Mouse (Mus musculus) embryonic fibroblast, embryonic 13.5 days (primary cell): ENCODE data around the gene Tgm6. TPM values are rescaled to one million over a fixed set of nuclear protein-coding genes. Genes with fewer than 3 reads are reported as not detected.

Experiments
- H3K27ac ChIP-seq: 2 replicates; pipeline ENCODE4 v1.5.1; 2012; ENCODE audit warnings: low read length, control low read depth, inconsistent platforms; ENCODE audit not compliant: insufficient read depth
- H3K4me1 ChIP-seq: 2 replicates; pipeline ENCODE4 v1.6.1; 2011; ENCODE audit warnings: low read length; ENCODE audit not compliant: control insufficient read depth, insufficient read depth
- H3K4me3 ChIP-seq: 2 replicates; pipeline ENCODE4 v1.5.1; 2011; ENCODE audit warnings: mild to moderate bottlenecking, control low read depth, low read length; ENCODE audit not compliant: insufficient read depth
- CTCF ChIP-seq: IDR thresholded peaks from 2 replicates; pipeline ENCODE4 v1.5.1; 2011; ENCODE audit warnings: mild to moderate bottlenecking, control low read depth, low read length, moderate library complexity, borderline replicate concordance; ENCODE audit not compliant: insufficient read depth
- POLR2A ChIP-seq: IDR thresholded peaks from 2 replicates; pipeline ENCODE4 v1.6.1; 2011; ENCODE audit warnings: low read depth, mild to moderate bottlenecking, control low read depth, low read length, moderate library complexity
- polyA plus RNA-seq: library from polyadenylated mRNA; stranded (reverse); fragments of >200 nt; gene quantifications from 2 replicates; pipeline ENCODE4 v1.2.4, GENCODE M21; 2011; ENCODE audit warnings: low read depth; ENCODE audit not compliant: missing spikeins, insufficient read length

Tgm6 gene
- not detected in 2 replicates for polyA plus RNA-seq

DNA sequence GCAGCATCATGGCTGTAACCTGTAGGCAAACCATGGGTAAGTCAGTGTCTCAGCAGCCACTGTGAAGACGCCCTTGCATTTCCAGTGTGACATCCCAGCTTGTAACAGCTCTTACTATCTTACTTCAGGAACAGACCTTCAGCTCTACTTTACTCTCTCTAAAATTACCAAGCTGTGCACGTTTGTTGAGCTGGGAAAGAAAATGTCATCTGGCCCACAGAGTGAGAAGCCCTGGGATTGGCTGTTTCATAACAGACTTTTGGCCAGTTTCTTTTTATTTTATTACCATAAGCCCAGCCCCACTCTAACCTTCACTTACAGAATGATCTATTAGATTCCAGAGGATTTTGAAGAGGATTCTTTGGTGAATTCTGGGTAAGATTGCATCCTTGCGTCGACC lies at the start of gene Tgm6:
Tgm6 (plus strand) TSS at position 301 of the 400 bp plus-strand sequence.
- TF ChIP-seq POLR2A: no peak
- no peak for TF ChIP-seq CTCF

DNA sequence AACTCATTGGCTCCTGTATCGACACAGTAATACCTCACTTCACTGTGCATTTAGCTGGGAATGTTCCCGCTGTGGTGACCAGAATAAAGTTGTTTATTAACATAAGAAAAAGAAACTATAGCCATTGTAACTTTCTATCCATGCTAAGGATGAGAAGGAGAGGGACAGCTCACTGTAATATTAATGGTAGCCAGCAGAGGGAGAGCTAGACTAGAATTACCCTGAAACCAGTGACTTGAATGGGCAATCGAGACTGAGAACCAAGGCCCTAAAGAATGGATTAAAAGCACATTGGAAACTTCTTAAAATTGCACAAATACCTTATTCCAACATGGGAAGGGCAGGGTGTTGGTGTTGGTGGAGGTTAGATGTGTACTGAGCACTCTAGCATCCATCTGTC lies 44.0 kb upstream of the Tgm6 start:
- TF ChIP-seq CTCF (no peak), POLR2A (no peak)
- Histone ChIP-seq H3K4me1 (no peaks in the 10 kb centered on the region), H3K27ac (no peak overlapping the region), H3K4me3 (no peak overlapping the region)

More for the DNA sequence above, at the start of gene Tgm6:
- no peak within 1 kb of the TSS for H3K27ac ChIP-seq
- H3K4me1 ChIP-seq: no peaks in the 10 kb centered on the region
- H3K4me3 ChIP-seq: no peak within 1 kb of the TSS

DNA sequence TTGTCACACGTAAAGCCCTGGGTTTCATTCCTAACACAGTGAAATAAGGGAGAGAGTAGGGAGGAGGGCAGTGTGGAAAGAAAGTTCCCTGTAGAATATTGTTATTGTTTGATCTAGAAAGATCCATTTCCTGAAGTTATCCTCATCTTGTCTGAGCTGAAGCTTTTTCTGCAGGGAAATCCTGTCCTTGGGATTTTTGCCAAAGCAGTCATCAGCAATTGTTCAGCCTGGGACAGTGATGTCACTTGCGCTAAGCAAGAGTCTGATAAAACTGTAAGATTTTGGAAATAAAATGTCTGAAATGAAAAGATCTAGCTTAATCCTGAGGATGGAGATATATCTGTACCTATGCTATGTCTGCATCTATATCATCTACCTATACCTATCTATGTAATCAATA lies 41.8 kb upstream of the Tgm6 start:
- H3K27ac ChIP-seq: no peak overlapping the region
- no peak for TF ChIP-seq CTCF
- no peak overlapping the region for H3K4me3 ChIP-seq
- H3K4me1 ChIP-seq: no peaks in the 10 kb centered on the region

DNA sequence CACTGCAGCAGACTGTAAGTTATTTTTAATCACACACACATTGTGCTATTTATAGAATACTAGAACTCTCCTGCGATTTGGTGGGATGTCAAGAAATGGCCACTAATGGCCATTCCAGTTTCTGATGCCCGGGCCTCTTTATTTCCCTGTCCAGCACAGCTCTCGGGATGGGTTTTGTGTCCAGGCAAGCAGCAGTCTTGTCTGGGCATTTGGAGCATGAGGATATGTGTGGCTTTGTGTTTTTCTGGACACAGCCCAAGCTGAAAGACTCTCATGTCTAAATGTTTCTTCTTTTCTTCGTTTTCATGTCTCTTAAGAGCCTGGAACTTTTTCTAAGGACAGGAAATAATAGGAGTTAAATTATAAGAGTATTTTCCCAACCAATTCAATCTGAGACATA lies 588 bp downstream of the Tgm6 start:
- Histone ChIP-seq H3K4me1 (no peaks in the 10 kb centered on the region), H3K27ac (no peak overlapping the region), H3K4me3 (no peak overlapping the region)
- no peak for TF ChIP-seq POLR2A
- TF ChIP-seq CTCF: no peak

DNA sequence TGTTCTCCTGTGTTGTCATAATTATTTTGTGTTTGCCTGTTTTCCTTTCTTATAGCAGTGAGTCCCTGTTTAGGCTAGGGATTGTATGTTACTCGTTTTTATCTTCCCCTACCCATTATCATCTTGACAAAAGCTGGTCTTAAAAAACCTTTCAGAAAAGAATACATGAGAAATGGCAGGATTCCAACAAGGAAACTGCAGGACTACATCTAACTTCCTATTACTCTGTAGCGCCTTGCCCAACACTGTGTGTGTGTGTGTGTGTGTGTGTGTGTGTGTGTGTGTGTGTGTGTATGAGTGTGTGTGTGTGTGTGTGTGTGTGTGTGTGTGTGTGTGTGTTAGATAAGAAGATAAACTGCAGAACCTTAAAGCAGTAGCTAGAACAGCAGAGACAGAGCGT lies 1.2 kb downstream of the Tgm6 start:
- Histone ChIP-seq H3K4me1 (no peaks in the 10 kb centered on the region), H3K4me3 (no peak overlapping the region), H3K27ac (no peak overlapping the region)
- TF ChIP-seq POLR2A (no peak), CTCF (no peak)

DNA sequence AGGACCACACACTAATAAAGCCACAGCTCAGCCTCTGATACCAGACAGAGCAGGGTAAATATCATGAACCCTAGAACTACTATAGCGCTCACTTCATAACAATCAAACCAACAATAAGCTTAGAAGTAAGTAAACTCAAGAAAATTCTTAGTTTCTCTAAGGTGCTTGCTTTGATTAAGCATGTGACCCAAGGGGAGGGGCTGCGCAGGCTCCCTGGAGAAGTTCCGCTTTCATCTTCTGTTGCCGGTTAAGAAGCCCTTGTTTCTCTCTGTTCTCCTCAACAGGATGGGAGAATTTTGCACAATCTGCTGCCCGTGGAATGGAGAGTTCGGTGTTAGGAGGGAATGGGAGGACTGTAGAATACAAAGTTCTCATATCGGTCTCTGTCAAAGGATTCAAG lies 6.4 kb downstream of the Tgm6 start:
- Histone ChIP-seq H3K27ac (no peak overlapping the region), H3K4me3 (no peak overlapping the region), H3K4me1 (no peaks in the 10 kb centered on the region)
- TF ChIP-seq POLR2A: no peak

DNA sequence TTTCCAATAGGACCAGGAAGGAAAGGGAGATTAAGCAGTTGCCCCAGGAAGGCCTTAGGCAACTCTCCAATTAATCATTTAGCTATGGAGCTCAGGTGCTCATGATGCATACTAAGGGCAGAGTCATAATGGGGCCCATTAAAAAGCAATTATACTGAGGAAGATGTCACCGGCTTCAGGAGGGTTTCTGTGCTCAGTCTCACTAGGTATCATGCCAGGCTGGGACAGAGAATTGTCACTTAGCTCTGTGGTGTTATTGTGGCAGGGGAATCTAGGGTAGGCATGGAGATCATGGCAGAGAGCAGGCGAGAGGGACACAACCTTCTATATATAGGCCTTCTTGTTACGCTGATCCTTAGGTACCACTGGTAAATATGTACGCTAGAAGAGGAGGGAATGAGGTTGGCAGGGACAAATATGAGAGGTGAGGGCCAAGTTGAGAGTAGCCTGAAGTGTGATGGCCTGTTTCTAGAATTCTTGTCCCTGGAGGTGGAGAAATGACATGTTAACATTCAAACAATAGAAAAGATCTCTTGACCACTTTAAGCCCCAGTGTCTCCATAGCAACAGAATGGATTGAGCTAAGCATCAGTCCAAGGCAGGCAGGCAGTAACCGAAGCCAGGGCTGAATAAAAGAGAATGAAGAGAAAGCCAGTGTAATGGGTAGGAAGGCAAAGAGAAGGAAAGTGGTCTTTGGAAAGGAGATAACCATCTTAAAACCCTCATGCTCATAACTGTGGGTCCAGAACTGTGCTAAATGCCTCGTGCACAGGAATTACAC lies 13.3 kb downstream of the Tgm6 start:
- no peaks in the 10 kb centered on the region for H3K4me1 ChIP-seq
- TF ChIP-seq CTCF: no peak
- TF ChIP-seq POLR2A: no peak
- H3K27ac ChIP-seq: no peak overlapping the region
- H3K4me3 ChIP-seq: no peak overlapping the region

DNA sequence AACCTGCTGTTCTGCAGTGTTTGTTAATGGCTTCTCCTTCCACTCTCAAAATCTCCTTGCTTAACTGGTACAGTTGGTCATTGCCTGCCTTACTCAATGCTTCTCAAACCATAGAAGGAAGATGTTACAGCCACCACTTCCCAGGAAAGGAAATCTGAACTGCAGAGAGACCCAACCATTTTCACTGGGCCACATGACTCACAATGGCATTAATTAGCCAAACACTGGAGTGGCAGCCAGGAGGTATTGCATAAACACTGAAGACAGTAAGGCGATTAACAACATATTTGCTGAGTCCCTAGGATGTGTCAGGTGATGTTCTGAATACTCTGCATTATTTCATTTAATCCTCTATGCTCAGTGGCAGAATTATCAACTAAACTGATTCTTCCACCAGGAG lies 13.9 kb downstream of the Tgm6 start:
- H3K4me3 ChIP-seq: no peak overlapping the region
- H3K27ac ChIP-seq: no peak overlapping the region
- no peaks in the 10 kb centered on the region for H3K4me1 ChIP-seq
- TF ChIP-seq CTCF: no peak
- TF ChIP-seq POLR2A: no peak

DNA sequence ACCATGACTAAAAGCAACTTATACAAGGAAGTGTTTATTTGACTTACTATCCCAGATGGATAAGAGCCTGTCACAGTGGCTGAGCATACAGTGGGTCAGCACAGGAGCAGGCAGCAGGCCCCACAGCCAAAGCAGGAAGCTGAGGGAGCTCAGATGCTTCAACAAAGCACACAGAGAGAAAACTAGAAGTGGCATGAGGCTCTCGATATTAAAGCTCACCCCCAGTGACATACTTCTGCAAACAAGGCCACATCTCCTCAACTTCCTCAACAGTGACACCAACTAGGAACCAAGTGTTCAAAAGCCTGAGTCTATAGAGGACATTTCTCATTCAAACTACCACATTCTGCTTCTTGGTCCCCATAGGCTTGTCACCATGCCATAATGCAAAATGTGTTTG lies 17.5 kb downstream of the Tgm6 start:
- Histone ChIP-seq H3K4me3 (no peak overlapping the region), H3K4me1 (no peaks in the 10 kb centered on the region), H3K27ac (no peak overlapping the region)
- TF ChIP-seq POLR2A: no peak
- no peak for TF ChIP-seq CTCF

DNA sequence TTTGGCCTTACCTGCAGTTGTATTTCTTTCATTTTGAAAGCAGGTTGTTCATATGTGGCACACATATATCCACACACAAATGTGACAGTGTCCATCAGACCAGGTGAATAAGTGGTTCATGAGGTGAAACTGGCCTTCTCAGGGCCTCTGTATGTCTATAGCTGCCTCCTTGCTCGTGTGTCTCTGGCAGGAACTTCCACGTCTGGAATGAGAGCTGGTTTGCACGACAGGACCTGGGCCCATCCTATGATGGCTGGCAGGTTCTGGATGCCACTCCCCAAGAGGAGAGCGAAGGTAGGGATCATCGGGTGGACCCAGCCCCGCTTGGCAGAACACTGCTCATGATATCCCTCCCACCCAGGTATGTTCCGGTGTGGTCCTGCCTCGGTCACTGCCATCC lies 30.8 kb downstream of the Tgm6 start:
- Histone ChIP-seq H3K4me3 (no peak overlapping the region), H3K27ac (no peak overlapping the region), H3K4me1 (no peaks in the 10 kb centered on the region)
- no peak for TF ChIP-seq POLR2A
- TF ChIP-seq CTCF: no peak

DNA sequence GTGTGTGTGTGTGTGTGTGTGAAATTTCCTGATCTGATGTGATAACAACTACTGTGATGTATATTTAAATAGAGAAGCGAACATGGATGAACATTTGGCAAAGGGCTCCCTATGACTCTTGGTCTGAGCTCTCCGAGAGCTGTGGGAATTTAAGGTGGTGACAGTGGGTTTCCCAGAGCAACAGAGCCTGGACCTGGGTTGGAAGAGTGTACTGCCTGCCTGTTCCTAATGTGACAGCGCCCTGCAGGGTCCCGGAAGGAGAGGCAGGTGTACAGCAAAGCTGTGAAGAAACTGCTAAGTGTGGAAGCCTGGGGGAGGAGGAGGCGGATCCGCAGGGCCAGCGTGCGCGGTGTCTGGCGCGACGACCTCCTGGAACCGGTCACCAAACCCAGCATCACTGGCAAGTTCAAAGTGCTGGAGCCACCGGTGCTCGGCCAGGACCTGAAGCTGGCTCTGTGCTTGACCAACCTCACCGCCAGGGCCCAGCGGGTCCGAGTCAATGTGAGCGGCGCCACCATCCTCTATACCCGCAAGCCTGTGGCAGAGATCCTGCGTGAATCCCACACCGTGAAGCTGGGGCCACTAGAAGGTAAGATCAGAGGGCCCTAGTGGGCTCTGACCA lies 32.6 kb downstream of the Tgm6 start:
- no peak for TF ChIP-seq CTCF
- H3K4me1 ChIP-seq: no peaks in the 10 kb centered on the region
- no peak overlapping the region for H3K4me3 ChIP-seq
- no peak overlapping the region for H3K27ac ChIP-seq
